Mouse (Mus musculus) layer of hippocampus, adult 9-10 months (tissue): ENCODE measurements around the gene Lrr1.
"Not testable (repeated sequence)": the region's sequence is repeated elsewhere in the genome, so short reads cannot be mapped to it uniquely, and the experiment has no call there.

ENCODE experiments used
- DNase-seq: peaks from one replicate; pipeline ENCODE4 v3.0.0; 2022; ENCODE audit warnings: low spot score

Lrr1 gene

GRCm38 (mm10) chr12:69168461-69169106, at the start of gene Lrr1:
TSS of gene Lrr1 (plus strand) at chr12:69168814.
- DNase-seq: peak; percentile 95

GRCm38 (mm10) chr12:69119908-69120307, 48.7 kb upstream of the Lrr1 start:
- no peak for DNase-seq

- no peak for DNase-seq
Measured at GRCm38 (mm10) chr12:69122801-69123200, 45.8 kb upstream of the Lrr1 start.

- no peak for DNase-seq
Measured at GRCm38 (mm10) chr12:69125066-69125465, 43.5 kb upstream of the Lrr1 start.

- no peak for DNase-seq
Measured at GRCm38 (mm10) chr12:69127170-69127569, 41.4 kb upstream of the Lrr1 start.

- no peak for DNase-seq
Measured at GRCm38 (mm10) chr12:69127626-69128025, 41.0 kb upstream of the Lrr1 start.

- no peak for DNase-seq
Measured at GRCm38 (mm10) chr12:69129634-69130310, 38.8 kb upstream of the Lrr1 start.

- no peak for DNase-seq
Measured at GRCm38 (mm10) chr12:69130486-69130885, 38.1 kb upstream of the Lrr1 start.

GRCm38 (mm10) chr12:69131267-69131666, 37.3 kb upstream of the Lrr1 start:
- no peak for DNase-seq

GRCm38 (mm10) chr12:69131981-69132380, 36.6 kb upstream of the Lrr1 start:
- peak; percentile 13 for DNase-seq

GRCm38 (mm10) chr12:69139201-69139600, 29.4 kb upstream of the Lrr1 start:
- DNase-seq: no peak

GRCm38 (mm10) chr12:69139841-69140240, 28.8 kb upstream of the Lrr1 start:
- DNase-seq: no peak

- DNase-seq: no peak
Measured at GRCm38 (mm10) chr12:69143460-69143859, 25.2 kb upstream of the Lrr1 start.

GRCm38 (mm10) chr12:69147166-69147735, 21.4 kb upstream of the Lrr1 start:
- no peak for DNase-seq

- DNase-seq: no peak
Measured at GRCm38 (mm10) chr12:69150049-69150448, 18.6 kb upstream of the Lrr1 start.

- DNase-seq: no peak
Measured at GRCm38 (mm10) chr12:69155923-69156322, 12.7 kb upstream of the Lrr1 start.

- no peak for DNase-seq
Measured at GRCm38 (mm10) chr12:69156436-69156835, 12.2 kb upstream of the Lrr1 start.

GRCm38 (mm10) chr12:69157107-69157506, 11.5 kb upstream of the Lrr1 start:
- DNase-seq: no peak

- DNase-seq: no peak
Measured at GRCm38 (mm10) chr12:69158366-69158764, 10.2 kb upstream of the Lrr1 start.

GRCm38 (mm10) chr12:69158765-69159577, 9.6 kb upstream of the Lrr1 start, which contains the start of gene Rps29:
TSS of gene Rps29 (minus strand) at chr12:69159186.
- peak; percentile 97 for DNase-seq

- DNase-seq: peak; percentile 54
Measured at GRCm38 (mm10) chr12:69159578-69159940, 9.1 kb upstream of the Lrr1 start.

- not testable (repeated sequence) for DNase-seq
Measured at GRCm38 (mm10) chr12:69160677-69161076, 7.9 kb upstream of the Lrr1 start.

- DNase-seq: not testable (repeated sequence)
Measured at GRCm38 (mm10) chr12:69163586-69163985, 5.0 kb upstream of the Lrr1 start.
